Mouse (Mus musculus) embryonic fibroblast, embryonic 13.5 days (primary cell): ENCODE measurements at regions not wholly inside any gene's neighbourhood (a gene's known extent, or its start where the extent isn't known, plus 50 kb on each side); places are given as distances from the start of the nearest gene placed in this dataset.

Experiments
- CTCF ChIP-seq: IDR thresholded peaks from 2 replicates; pipeline ENCODE4 v1.5.1; 2011; ENCODE audit warnings: mild to moderate bottlenecking, control low read depth, low read length, moderate library complexity, borderline replicate concordance; ENCODE audit not compliant: insufficient read depth
- POLR2A ChIP-seq: IDR thresholded peaks from 2 replicates; pipeline ENCODE4 v1.6.1; 2011; ENCODE audit warnings: low read depth, mild to moderate bottlenecking, control low read depth, low read length, moderate library complexity

- TF ChIP-seq POLR2A = no peak
- TF ChIP-seq CTCF = no peak
These were observed 606.3 kb downstream of the Slitrk1 start for GRCm38 (mm10) chr14:108307627-108308026.
